Mouse (Mus musculus) bone marrow, adult 2 months (tissue): ENCODE data around the gene Gm5155.

Experiments used
- CTCF ChIP-seq: fragments of 200-500 bp; IDR thresholded peaks from 2 replicates; pipeline ENCODE4 v1.5.1; 2011; ENCODE audit warnings: low read length, control low read depth; ENCODE audit not compliant: control insufficient read depth, insufficient read depth
- POLR2A ChIP-seq: fragments of 200-500 bp; IDR thresholded peaks from 2 replicates; pipeline ENCODE4 v1.6.1; 2011; ENCODE audit warnings: low read depth, mild to moderate bottlenecking, control low read depth, low read length, borderline replicate concordance; ENCODE audit not compliant: control insufficient read depth

- TF ChIP-seq CTCF (no peak), POLR2A (no peak)
These were observed at the start of gene Gm5155 for GRCm38 (mm10) chr7:17871467-17871866.
